Mouse (Mus musculus) limb, embryonic 14.5 days (tissue): ENCODE measurements around the gene Spag6. TPM values are rescaled to one million over a fixed set of nuclear protein-coding genes. Genes with fewer than 3 reads are reported as not detected.

ENCODE experiments used
- ATAC-seq: fragments of 200-750 bp; cut with Nextera tagmentation; 2 replicates; pipeline ENCODE4 v1.8.0; 2017; ENCODE audit warnings: low read depth, moderate number of reproducible peaks, moderate TSS enrichment; ENCODE audit not compliant: low FRiP score
- DNase-seq: peaks from one replicate; pipeline ENCODE4 v3.0.0-alpha.2; 2015; ENCODE audit warnings: low spot score
- H3K27ac ChIP-seq: fragments of 300-500 bp; sonication (generic); replicated peaks from 2 replicates; pipeline ENCODE4 v1.5.1; 2014; ENCODE audit warnings: low read depth, mild to moderate bottlenecking, low read length, moderate library complexity, mixed read lengths
- H3K27me3 ChIP-seq: fragments of 300-500 bp; sonication (generic); 2 replicates; pipeline ENCODE4 v1.6.1; 2014; ENCODE audit warnings: low read length, mixed read lengths; ENCODE audit not compliant: control insufficient read depth, insufficient read depth
- H3K36me3 ChIP-seq: fragments of 300-500 bp; sonication (generic); 2 replicates; pipeline ENCODE4 v1.6.1; 2014; ENCODE audit warnings: mild to moderate bottlenecking, low read length, moderate library complexity, mixed read lengths; ENCODE audit not compliant: control insufficient read depth, insufficient read depth
- H3K4me1 ChIP-seq: fragments of 300-500 bp; sonication (generic); 2 replicates; pipeline ENCODE4 v1.6.1; 2014; ENCODE audit warnings: antibody characterized with exemption, low read length, mixed read lengths; ENCODE audit not compliant: control insufficient read depth, insufficient read depth
- H3K4me2 ChIP-seq: fragments of 300-500 bp; sonication (generic); replicated peaks from 2 replicates; pipeline ENCODE4 v1.6.1; 2014; ENCODE audit warnings: low read depth, mild to moderate bottlenecking, low read length, moderate library complexity; ENCODE audit not compliant: severe bottlenecking
- H3K4me3 ChIP-seq: fragments of 300-500 bp; sonication (generic); replicated peaks from 2 replicates; pipeline ENCODE4 v1.5.1; 2014; ENCODE audit warnings: low read length
- H3K9ac ChIP-seq: fragments of 300-500 bp; sonication (generic); 2 replicates; pipeline ENCODE4 v1.6.1; 2014; ENCODE audit warnings: mild to moderate bottlenecking, low read depth, low read length, moderate library complexity; ENCODE audit not compliant: severe bottlenecking
- H3K9me3 ChIP-seq: fragments of 300-500 bp; sonication (generic); 2 replicates; pipeline ENCODE4 v1.6.1; 2016; ENCODE audit warnings: low read length; ENCODE audit not compliant: control insufficient read depth
- POLR2A ChIP-seq: fragments of 200-500 bp; IDR thresholded peaks from 2 replicates; pipeline ENCODE4 v1.8.0; 2012; ENCODE audit warnings: inconsistent platforms, mild to moderate bottlenecking, moderate library complexity, borderline replicate concordance; ENCODE audit not compliant: insufficient read depth, insufficient read length; ENCODE audit errors: extremely low read depth
- WGBS: fragments of 180-500 bp; shearing (Covaris S2); extraction: QIAGEN DNeasy Blood & Tissue Kit; methylation state at CpG from one replicate; pipeline ENCODE4 v1.1.7; 2014; 5-methylcytosine and 5-hydroxymethylcytosine counted together
- polyA plus RNA-seq, 2 experiments: library from polyadenylated mRNA; depleted of rRNA in 1 of 2; stranded (reverse) in 1 of 2; unstranded in 1 of 2; fragments of >200 nt; fragmentation: Nextera tagmentation in 1 of 2; extraction: Ambion mirVana in 1 of 2; gene quantifications; 2 replicates each; pipeline versions ENCODE4 v1.2.1 to v1.2.3; 2012 to 2014

Spag6 gene
- polyA plus RNA-seq, 2 experiments = 0.48 TPM; not detected in 1

DNA sequence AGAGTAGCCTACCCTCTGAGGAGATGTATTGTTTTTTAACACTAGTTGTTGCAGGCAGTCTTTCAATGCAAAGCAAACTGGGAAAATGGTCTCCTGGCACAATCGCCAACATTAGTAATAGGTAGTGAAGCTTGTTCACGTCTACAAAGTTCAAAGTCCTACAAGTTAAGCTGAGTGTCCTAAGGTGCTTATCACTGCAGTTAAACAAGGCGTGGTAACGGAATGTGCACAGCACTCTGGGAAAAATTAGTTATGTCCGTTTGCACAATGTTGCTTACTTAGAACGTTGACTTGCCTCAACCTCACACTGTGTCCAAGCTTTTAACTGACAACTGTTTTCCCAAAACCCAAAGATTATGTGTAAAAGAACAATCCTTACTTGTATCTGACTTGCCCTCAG lies 80.5 kb downstream of the Spag6 start:
- ATAC-seq (no peak), DNase-seq (no peak)
- 83% methylated on average over 6 of the region's 6 CpGs for WGBS
- Histone ChIP-seq H3K4me3 (no peak overlapping the region), H3K4me1 (peaks cover 7% of the 10 kb centered on the region), H3K27ac (no peak overlapping the region), H3K9me3 (no peaks in the 10 kb centered on the region), H3K36me3 (no peaks in the 10 kb centered on the region), H3K27me3 (no peaks in the 10 kb centered on the region), H3K9ac (no peak overlapping the region), H3K4me2 (no peak overlapping the region)
- TF ChIP-seq POLR2A = no peak

DNA sequence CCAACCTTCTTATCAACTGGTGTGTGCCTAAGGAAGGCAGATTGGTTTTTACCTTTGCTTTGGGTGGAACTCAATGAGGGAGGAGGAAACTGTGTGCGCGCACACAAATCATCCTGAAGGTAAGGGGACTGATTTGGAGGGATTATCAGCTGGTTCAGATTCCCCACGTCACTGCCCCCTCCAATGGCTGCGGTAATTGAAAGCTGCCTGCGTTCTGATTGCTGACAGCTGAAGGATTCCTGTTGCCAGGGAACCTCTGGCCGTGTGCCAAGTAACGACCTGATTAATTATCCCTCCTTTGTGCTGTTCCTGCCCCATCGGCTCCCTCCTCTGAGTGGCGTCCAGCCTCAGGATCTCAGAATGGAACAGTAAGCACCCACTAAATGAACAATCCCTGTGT lies 84.4 kb downstream of the Spag6 start:
- Histone ChIP-seq H3K27me3 (no peaks in the 10 kb centered on the region), H3K4me2 (no peak overlapping the region), H3K36me3 (no peaks in the 10 kb centered on the region), H3K9me3 (no peaks in the 10 kb centered on the region), H3K4me1 (peaks cover 7% of the 10 kb centered on the region), H3K9ac (no peak overlapping the region), H3K4me3 (no peak overlapping the region), H3K27ac (no peak overlapping the region)
- 9% methylated on average over 9 of the region's 9 CpGs for WGBS
- no peak for TF ChIP-seq POLR2A
- peak; percentile 66 for DNase-seq
- no peak for ATAC-seq

DNA sequence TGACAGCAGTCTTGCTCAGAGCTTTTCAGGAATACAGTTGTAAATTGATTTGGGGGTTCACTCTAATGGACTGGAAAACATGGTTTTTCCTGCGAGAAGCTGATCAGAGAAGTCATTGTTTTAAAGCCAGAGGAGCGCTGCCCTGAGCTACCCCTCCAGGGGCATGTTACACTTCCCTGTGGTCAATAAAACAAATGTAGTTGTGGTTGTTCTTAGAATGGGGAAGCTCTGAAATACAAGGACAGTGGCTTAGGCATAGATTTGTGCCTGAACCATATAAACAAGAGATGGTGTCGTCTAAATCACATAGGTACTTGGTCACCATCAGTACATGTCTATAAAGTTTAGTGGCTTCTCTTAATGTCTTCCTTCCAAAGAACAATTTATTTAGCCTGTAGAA lies 86.0 kb downstream of the Spag6 start:
- Histone ChIP-seq H3K9ac (no peak overlapping the region), H3K27me3 (no peaks in the 10 kb centered on the region), H3K4me3 (no peak overlapping the region), H3K9me3 (no peaks in the 10 kb centered on the region), H3K27ac (no peak overlapping the region), H3K4me1 (peaks cover 7% of the 10 kb centered on the region), H3K4me2 (no peak overlapping the region), H3K36me3 (no peaks in the 10 kb centered on the region)
- WGBS = 55% methylated on average over 3 of the region's 3 CpGs
- no peak for ATAC-seq
- TF ChIP-seq POLR2A = no peak
- DNase-seq = no peak

- no peak overlapping the region for H3K27ac ChIP-seq
- no peak overlapping the region for H3K4me2 ChIP-seq
- no peaks in the 10 kb centered on the region for H3K9me3 ChIP-seq
- no peaks in the 10 kb centered on the region for H3K36me3 ChIP-seq
- H3K9ac ChIP-seq = no peak overlapping the region
- ATAC-seq (no peak), DNase-seq (no peak)
- H3K27me3 ChIP-seq = no peaks in the 10 kb centered on the region
- no peak overlapping the region for H3K4me3 ChIP-seq
- H3K4me1 ChIP-seq = peaks cover 7% of the 10 kb centered on the region
- no peak for TF ChIP-seq POLR2A
- 75% methylated on average over 7 of the region's 7 CpGs for WGBS
Observed at GRCm38 (mm10) chr2:18781296-18781695, 87.5 kb downstream of the Spag6 start.

GRCm38 (mm10) chr2:18794261-18794660 lies 100.4 kb downstream of the Spag6 start:
- no peak for TF ChIP-seq POLR2A
- WGBS = 80% methylated on average over 4 of the region's 4 CpGs
- DNase-seq (no peak), ATAC-seq (no peak)
- Histone ChIP-seq H3K4me2 (no peak overlapping the region), H3K4me1 (no peaks in the 10 kb centered on the region), H3K27me3 (peaks cover 18% of the 10 kb centered on the region), H3K27ac (no peak overlapping the region), H3K4me3 (no peak overlapping the region), H3K9me3 (no peaks in the 10 kb centered on the region), H3K36me3 (no peaks in the 10 kb centered on the region), H3K9ac (no peak overlapping the region)

DNA sequence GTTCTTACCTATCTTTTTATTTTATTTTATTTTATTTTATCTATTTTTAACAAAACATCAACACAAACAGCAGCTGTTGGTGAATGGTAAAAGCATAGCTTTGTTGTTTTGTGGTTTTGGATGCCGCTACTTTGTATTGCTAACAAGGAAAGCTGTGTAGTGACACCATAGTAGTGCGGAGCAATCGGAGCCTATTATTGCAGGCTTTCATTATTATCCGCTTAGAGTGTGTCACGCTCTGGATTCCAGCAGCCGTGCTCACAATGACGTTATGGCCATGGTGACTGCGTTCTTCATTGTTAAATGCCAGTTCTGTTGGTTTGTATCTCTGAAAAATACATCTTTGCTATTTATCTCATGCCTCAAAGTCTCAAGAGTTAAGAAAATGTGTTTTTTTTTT lies 103.9 kb downstream of the Spag6 start:
- Histone ChIP-seq H3K9me3 (no peaks in the 10 kb centered on the region), H3K9ac (no peak overlapping the region), H3K4me1 (peaks cover 19% of the 10 kb centered on the region), H3K4me3 (no peak overlapping the region), H3K27ac (no peak overlapping the region), H3K4me2 (no peak overlapping the region), H3K36me3 (no peaks in the 10 kb centered on the region), H3K27me3 (peaks cover 51% of the 10 kb centered on the region)
- DNase-seq = no peak
- no peak for ATAC-seq
- 72% methylated on average over 8 of the region's 8 CpGs for WGBS
- no peak for TF ChIP-seq POLR2A
